Mouse (Mus musculus): ENCODE measurements at regions not wholly inside any gene's neighbourhood (a gene's known extent, or its start where the extent isn't known, plus 50 kb on each side); places are given as distances from the start of the nearest gene placed in this dataset.

GRCm38 (mm10) chr14:86101497-86101896, 1039.5 kb downstream of the Diaph3 start:
- TF ChIP-seq CTCF (IDR thresholded peaks at IDR 0.05; ENCODE audit: low read depth) (no peak), EP300 (IDR thresholded peaks at IDR 0.05; ENCODE audit: low read depth) (no peak)
